Mouse (Mus musculus): Measurements from ENCODE around the gene Dlg2.

Dlg2 gene

DNA sequence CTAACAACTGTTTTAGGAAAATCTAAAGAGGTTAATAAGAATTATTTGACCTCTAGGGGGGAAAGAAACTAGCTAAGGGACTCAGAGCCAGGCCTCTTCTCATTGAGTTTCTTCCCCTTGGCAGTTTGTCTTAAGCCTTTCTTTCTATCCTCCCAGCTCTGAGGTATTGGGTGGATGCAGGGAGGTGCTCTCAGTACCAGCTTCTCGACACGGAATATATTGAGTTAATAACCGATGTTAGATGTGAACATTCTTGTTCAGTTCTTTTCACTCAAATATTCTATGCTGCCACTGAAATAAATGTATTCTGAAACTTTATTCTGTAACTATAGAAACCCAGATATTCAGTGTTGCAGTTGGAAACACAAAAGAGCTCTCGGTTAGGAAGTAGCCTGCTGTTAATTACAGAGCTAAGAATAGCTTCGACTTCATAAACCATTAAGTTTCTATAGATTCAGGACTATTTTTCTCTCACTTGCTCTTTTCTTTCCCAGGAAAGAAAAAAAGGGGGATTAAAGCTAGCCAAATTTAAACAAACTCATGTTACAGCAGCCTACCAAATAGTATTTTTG, 1907.5 kb downstream of the Dlg2 start:
- CTCF ChIA-PET = no interaction called here

DNA sequence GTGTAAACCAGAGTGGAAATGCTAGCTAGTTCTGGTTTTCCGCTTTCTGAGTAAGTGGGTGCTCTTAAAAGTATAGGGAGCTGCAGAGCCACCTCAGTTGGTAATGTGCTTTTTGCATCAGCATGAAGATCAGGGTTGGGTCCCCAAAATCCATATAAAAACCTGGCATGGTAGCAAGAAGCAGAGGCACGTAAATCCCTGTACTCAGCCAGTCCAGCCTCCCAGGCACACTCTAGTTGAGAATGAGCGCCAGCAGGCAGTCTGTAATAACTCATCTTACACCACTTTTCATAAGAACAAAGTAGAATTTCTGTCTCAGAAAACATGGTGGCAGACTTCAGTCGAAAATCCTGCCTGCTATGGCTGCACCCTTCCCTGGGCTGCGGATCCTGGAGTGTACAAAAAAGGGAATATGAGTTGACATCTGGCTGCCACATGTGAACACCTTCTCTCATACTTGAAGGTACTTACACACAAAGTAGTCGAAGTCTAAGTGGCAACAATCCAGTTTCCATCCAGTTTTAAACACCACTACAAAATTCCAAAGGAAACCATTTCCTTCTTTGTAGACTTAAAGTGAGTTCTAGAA, 1915.7 kb downstream of the Dlg2 start:
- CTCF ChIA-PET = no interaction called here

DNA sequence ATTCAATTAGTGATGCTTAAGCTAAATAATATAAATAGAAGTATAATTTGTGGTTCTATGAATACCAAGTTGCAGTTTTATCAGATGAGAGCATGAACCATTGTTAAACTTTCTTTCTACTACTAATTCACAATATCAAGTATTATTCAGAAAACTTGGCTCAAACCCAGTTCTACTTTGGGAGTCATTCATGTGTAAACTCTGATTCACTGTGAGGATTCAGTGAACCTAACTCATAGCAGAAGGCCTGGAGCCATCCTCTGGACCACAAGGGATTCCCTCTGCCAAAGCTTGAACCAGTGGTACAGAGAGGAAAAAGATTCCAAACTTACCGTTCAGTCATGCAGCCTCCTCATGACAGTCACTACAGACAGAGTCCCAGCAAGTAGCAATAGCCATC, 1920.3 kb downstream of the Dlg2 start:
- CTCF ChIA-PET = no interaction called here

DNA sequence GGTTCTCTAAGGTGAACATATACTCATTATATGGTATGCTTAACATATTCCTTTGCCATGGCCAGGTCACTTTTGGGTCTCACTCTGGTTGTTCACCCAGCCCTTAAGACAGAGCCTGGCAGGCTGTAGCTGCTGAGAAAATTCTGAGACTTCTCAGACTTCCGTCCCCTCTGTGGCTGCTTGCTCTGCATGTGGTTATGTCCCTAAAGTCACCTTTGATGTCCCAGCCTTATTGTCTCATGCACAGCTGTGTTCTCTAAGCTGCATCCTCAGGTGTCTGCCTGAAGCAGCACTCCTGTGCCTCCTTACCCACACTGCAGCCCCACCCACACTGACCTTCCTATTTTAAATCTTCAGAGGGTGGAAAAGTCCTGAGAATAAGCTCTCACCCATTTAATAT, 1922.4 kb downstream of the Dlg2 start:
- CTCF ChIA-PET = interaction anchor here (0.7 kb wide), 1 partner anchor 152 kb away, joined by 3 read pairs; no protein-coding TSS in a partner anchor

DNA sequence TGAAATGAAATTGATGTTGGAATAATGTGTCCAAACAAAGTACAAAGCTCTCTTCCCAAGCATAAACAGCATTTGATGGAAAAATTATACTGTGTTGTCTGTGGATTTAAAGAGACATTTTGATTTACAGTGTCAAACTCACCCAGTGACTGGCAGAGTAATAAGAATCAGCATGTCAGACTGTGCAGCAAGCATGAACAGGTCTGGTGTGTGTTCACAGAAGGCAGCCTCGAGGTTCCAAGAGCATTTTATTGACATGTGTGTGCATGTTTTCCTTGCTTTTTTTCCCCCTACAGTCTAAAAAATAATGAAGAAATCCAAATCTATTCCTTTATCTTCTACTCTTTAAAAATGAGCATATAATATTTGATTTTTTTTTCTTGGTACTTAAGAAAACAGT, 1924.1 kb downstream of the Dlg2 start:
- CTCF ChIA-PET = no interaction called here

DNA sequence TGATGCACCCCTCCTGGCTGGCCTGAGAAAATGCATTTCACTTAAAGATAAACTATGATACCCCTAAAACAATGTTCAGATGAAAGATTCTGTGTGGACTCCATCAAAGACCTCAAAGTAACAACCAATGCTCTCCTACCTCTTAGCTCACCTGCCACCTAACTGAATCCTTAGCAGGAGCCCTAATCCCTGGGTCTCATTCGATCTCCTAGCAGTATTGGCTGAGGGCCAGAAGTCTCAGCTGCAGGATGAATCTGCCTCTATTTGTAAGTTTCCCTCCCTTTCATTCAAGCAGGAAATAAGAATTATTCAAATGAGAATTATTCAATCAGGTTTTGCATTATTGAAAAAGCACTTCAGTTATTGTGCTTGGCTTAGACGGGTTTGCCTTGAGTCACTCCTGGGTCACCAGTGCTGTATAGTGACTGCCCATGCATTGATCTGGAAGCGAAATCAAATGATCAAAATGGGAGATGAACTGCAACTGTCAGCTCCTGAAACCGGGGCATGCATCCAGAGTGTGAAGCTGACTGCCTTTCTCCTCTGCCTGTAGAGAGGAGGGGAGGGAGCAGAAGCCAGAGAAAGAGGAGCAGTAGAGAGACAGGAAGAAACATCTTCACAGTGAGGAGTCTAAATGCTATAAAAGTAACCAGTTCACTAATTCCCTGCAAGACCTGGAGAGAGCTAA, 1924.7 kb downstream of the Dlg2 start:
- CTCF ChIA-PET = no interaction called here

DNA sequence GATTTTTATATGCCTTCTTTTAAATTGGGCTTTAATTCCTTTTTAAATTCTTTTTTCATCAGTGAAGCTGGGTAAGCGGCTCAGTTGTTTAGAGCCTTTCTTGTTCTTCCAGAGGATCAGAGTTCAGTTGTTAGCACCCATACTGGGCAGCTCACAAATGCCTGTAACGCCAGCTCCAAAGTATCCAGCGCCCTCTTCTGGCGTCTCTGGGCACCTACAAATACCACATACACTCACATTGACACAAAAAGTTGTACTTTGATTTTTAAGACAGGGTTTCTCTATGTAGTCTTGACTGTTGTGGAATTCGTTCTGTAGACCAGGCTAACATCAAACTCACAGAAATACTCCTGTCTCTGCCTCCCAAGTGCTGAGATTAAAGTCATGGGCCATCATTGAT, 1932.0 kb downstream of the Dlg2 start:
- CTCF ChIA-PET = no interaction called here

DNA sequence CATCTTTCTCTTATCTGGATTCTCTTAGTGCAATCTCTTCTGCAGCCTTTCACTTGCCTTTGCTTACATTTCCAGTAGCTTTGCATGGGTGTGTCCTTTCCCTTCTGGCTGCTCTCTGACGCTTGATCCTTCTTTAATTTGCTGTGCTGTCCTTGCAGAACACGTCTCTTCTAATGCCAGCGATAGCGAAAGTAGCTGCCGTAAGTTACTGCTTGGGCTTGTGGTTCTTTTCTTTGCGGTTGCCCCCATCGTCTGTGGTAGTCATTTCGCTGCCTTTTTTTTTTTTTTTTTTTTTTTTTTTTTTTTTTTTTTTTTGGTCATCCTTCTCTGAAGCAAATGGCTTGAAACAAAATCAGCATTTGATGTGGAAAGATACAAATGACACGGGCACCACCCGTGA, 1944.0 kb downstream of the Dlg2 start:
- CTCF ChIA-PET = no interaction called here

DNA sequence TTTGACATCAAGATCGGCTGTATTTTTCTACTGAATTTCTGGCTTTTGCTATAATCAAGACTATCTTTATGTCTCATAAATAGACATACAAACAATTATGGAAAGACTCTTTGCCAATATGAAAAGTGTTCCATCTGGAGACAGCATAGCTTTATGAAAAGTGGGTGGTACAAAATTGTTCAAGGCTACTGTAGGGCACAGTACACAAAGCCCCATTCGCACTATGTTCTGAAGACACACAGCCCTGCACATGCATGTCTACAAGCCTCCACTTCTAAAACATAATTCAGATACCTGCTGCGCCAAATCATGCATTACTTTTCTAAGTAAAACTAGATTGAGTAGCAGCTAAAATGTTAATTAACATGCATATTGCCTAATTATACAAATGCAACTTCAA, 1946.5 kb downstream of the Dlg2 start:
- CTCF ChIA-PET = no interaction called here

DNA sequence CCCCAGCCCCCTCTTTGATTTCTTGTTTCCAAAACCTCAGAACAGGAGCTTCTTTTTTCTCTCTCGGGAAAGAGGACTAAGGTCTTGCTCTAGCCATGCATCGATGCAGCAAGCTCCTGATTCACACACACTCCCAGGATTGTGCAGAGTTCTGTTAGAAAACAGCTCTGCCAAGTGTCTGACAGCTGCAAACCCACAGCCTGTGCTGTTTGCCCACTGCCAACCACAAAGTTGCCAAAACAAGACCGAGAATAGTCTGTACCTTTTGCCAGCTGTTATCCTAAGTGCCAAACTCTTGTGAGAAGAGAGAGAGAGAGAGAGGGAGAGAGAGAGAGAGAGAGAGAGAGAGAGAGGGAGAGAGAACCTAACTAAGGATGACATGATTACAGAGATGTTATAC, 1948.2 kb downstream of the Dlg2 start:
- CTCF ChIA-PET = interaction anchor here (0.6 kb wide), 1 partner anchor 125 kb away, joined by 3 read pairs; no protein-coding TSS in a partner anchor

DNA sequence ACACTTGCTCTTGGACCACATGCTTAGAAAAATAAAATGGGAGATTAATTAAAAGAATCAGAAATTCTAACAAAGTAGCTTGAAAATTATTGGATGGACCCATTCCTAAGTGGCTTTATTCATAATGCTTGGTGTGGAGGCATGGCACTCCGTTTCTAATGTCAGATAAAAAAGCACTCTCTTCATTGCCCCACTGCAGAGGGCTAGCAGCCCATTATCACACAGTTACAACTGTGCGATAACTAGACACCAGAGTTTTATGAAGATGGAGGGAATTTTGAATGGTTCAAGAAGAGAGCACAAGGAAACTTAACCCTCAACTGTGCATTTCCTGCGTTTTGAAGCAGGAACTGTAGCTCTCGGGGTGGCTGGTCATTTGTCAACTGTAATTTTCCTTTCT, 1950.8 kb downstream of the Dlg2 start:
- CTCF ChIA-PET = no interaction called here

DNA sequence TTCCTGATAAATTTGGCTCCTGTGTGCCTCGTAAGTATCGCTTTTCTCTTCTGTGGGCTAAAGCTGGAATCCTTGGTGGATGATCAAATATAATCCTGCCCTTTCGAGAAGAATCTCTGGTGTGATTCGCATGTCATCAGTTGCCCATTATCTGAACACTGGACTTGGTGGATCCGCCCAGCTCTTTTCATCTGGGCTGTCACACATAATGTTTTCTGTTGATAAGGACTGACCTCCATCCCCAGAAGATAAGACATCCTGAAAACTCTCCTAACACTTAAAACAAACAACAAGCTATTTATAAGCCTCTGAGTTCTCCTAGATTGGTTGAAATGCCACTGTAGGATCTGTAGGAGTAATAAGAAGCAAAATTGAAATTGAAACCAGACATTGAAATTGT, 1952.2 kb downstream of the Dlg2 start:
- CTCF ChIA-PET = no interaction called here

DNA sequence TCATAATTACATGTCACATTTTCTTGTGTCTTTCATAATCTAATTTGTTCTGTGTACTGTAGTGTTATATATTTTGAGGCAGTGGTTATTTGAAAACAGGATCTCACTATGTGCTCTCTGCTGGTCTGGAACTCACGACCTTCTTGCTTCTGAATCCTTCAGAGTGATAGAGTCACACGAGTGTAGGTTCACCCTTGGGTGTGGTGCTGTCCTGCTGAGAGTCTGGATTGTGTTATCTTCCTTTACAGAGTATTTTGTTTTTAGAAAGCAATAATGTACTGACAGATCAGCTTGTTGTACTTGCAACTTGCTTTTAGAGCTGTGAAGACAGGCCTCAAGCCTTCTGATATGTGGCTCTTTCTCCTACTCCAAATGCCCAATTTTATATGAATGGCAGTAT, 1953.8 kb downstream of the Dlg2 start:
- CTCF ChIA-PET = no interaction called here

DNA sequence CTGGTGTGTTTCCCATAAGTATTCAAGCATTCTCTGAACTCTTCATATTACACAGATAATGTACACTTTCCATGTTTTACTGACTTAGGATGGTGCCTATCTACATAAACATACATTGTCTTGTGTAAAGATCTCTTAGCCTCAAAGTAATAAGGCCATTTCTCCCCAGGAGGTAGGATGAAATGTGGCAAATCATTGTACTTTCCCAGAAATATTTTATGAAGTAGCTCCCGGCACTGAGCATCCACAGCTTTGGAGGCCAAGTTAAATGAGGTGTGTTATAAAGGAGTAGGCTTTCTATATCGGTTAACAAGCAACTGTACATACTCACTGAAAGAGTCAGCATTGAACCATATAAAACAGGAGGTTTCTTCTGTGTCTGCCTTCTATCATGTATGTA, 1960.7 kb downstream of the Dlg2 start:
- CTCF ChIA-PET = no interaction called here

DNA sequence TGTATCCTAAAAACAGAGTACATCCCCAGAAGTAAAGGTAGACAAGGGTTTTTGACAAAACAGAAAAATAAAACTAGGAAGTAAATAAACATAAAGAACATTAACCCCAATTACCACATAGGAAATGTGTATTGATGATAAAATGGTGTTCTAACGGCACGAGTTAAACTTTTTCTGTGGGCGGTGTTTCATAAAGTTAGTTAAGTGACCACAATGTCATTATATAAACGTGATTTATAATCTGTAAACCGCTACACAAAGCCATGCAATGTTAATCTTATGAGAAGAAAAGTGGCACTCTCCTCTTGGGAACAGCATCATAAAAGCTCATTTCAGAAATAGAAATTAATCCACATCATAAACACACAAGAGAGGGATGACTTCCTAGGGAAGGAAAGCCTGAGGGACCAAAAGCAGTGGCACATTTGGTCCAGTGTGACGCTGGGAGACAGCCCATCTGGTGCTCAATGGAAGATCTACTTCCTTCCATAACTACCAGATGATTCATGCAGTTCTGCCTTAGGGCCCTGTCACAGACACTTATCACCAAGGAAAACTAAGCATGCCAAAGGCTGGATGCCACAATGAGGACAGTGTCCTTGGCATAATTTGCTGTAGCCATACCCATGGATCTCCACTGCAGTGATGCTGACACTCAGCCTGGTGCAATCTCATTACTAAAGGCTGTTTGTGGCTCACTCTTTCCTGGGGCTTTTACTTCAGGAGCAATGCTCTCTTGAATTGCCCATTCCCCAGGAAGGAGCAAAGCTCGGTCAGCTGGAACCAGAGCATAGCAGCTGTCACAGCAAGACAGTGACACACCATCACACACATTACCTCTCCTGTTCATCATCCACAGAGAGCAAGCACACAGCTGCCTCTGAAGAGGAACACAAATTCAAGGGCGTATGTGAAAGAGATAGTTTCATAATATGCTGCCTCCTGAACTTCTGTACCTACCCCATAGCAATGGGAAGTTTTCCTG, 1963.3 kb downstream of the Dlg2 start:
- CTCF ChIA-PET = no interaction called here

DNA sequence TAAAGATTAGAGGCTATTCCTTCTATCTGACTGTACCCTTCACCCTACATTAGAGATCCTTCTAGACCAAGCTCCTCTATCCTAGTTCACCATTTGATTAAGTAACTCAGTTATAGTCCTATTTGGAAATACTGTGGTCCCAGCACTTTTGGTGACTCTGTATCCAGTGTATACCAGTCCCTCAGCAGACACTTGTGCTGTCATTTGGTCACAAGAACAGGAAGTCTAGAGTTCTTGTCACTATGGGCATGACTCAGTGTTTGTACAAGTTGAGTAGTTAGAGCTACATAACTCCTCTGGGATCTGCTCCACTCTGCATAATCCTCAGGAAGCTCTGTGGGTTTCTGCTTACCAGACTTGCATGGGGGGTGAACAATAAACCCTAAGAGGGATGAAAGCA, 1965.1 kb downstream of the Dlg2 start:
- CTCF ChIA-PET = no interaction called here

DNA sequence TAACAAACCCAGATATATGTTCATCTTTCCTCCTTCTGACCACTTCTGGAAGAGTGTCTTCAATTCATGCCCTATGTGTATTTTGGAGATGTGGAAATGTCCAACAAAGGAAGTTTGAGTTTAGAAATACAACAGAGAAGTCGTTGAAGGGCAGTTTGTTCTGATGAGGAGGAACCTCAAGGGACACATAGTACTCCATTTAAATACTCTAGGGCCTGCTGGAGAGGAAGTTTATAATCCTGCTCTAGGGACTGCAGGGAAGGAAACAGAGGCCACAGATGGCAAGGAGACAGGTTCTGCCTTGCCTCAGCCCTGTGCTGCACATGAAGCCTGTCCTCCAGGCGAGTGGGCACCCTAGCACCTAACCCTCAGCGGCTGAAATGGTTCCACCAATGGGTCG, 1965.6 kb downstream of the Dlg2 start:
- CTCF ChIA-PET = no interaction called here

DNA sequence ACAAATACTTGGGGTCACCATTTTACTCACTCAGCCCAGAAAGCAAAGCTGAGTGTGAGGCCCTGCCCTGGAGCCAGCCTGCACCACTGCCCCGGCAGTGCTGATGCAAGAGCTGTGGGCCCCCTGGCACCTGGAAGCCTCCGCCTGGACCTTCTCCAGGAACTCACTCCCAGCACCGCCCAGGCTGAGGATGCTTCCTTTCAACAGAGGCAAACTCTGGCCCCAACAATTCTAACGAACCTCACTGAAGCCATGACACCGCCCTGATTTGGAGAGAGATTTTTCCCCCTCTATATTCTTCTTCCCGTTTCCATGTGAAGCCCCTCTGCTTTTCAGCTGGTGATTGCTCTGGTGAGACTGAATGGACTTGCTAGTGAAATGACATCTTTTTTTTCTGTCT, 1971.5 kb downstream of the Dlg2 start:
- CTCF ChIA-PET = no interaction called here

DNA sequence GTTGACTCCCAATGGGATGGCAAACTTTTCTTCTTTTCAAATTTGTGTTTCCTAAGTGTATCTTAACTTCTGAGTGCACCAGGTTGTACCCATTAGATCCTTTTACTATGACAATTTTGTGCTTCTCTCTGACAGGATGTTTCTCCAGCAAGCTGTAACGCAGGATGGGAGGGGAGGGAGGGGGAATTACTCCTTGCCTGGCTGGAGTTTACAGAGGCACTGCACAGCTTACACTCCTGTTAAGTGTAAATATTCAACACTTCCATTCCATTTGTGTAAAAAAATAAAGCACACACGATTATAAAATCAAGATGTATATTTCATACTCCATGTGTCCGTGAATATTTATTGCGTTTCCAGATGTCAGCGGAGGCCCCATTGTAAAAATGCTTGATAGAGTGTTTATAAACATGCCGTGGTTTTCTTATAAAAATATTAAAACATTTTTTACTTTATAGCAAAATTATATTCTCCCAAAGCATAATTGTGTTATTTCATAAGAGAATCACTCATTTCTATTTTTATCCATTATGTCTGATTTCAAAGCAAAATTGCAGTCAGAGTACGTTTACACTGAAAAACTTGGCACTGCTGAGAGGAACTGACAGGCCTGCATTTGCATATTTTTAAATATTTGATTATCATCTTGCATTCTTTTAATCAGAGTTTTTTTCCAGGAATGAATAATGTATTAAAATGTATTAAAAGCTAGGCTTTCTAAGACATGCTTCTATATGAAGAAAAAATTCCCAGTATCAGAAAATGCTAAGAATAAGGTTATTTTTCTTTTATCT, 1972.5 kb downstream of the Dlg2 start:
- CTCF ChIA-PET = interaction anchor here (0.6 kb wide), 1 partner anchor 17 kb away, joined by 3 read pairs; no protein-coding TSS in a partner anchor

DNA sequence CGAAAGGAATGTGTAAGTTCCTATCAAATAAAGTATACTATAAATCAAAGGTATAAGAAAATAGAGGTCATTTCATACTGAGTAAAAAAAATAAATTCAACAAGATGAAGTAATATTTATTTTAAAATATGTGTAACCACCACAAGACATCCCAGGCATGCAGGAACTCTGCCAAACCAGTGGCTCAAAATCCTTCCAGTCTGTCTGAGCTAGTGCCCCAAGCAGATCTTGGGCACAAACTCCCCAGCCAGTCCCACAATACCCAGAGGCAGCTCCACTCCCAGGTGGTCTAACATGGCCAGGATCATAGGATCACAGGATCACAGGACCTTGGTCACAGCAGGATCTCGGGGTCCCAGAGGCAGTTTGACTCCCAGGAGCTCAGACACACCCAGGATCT, 1977.7 kb downstream of the Dlg2 start:
- CTCF ChIA-PET = no interaction called here

DNA sequence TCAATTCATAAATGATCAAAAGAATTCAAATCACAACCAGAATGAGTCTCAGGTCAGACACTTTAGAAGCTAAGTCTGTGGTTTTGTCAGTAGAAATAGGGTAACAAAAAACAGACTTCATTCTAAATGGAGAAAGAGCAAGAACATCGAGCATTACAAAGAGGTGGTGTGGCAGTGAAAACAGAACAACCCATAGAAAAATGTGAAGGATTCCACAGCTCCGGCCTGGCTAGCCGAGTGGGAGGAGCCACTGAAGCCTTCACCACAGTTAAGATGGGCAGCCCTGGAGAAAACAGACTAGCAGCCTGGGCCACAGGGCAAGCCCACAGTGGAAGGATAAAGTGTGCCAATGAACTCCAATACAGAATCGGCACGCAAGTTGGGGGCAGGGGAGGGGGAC, 1979.5 kb downstream of the Dlg2 start:
- CTCF ChIA-PET = no interaction called here

DNA sequence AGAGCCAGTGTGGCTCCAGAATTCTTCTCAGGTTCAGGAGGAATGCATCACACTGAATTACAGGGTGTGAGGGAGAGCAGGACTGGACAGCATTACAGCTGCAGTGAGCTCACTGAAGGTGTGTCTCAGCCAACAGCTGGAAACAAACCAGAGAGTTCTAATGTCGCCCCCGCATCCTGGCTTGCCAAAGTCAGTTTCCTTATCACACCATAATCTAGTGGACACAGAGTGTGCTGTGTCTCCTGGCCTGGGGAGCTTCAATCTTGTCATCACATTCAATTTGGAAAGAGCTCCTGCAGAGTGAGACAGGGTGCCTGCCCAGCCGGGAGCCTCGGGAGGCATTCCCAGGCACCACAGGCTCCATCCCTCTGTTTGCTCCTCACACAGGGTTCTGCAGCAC, 1981.3 kb downstream of the Dlg2 start:
- CTCF ChIA-PET = no interaction called here

Measured in spleen, embryonic (tissue).